Mouse (Mus musculus) left cerebral cortex, adult 8-10 months (tissue): ENCODE data around the gene Fzd5. TPM values are rescaled to one million over a fixed set of nuclear protein-coding genes. Genes with fewer than 3 reads are reported as not detected.
A peak's percentile ranks its signal among the peaks of the same experiment; 100 is the strongest.

ENCODE experiments used
- DNase-seq, 2 experiments: peaks; one replicate each; pipeline ENCODE4 v3.0.0; 2022; ENCODE audit warnings: low spot score in 2 of 2
- total RNA-seq, 4 experiments: library from RNA; stranded (reverse); gene quantifications; 2 replicates each; pipeline ENCODE4 v1.2.4; 2022

Gene Fzd5
- total RNA-seq, 4 experiments from 2014 or later, result 2.2 to 2.8 (median 2.6) TPM

GRCm38 (mm10) chr1:64689561-64690212 lies 47.9 kb downstream of the Fzd5 start:
- no peak for DNase-seq

DNA sequence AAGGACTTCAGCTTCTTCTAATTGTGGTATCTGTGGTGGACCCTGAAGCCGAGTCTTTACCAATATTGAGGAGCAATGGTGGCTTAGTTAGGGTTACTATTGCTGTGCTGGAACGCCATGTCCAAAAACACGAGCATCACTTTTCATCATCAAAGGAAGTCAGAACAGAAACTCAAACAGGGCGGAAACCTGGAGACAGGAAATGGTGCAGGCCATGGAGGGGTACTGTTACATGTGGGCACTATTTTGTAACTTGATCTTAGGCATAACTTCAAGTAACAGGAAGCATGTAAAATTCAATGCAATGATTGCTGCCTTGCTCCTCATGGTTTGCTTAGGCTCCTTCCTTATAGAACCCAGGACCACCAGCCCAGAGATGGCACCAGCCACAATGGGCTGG lies 49.5 kb downstream of the Fzd5 start:
- no peak for DNase-seq

DNA sequence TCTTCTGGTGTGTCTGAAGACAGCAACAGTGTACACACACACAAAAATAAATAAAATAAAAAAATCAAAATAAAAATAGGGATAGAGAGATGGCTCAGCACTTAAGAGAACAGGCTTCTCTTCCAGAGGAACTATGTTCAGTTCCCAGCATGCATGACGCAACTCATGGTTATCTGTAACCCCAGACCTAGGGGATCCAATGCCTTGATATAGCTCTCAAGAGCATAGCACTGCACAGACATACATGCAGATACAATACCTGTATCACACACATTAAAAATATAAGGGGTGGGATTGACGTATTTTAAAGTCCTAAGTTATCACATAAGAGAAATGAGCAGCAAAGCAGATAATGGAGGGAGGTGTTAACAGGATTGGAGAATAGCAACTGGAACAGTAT lies 53.1 kb downstream of the Fzd5 start:
- no peak for DNase-seq

DNA sequence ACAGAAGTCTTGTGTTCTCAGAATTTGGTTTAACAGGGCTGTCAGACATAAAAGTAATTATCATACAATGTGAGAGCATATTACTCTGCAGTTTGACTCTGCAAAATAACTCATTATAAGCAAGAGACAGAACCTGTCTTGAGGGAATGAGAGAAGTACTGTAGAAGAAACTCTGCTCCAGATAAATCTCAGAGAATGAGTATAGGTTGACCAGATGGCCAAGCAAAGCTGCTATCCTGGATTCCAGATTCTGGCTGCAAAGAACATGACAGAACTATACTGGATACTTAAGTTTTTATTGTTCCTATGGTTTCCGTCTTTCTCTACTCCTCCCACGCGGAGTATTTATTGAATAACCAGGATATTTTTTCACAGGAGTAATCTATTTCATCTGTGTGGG lies 54.5 kb downstream of the Fzd5 start:
- peak in 1 of 2 experiments; percentile 13 for DNase-seq

GRCm38 (mm10) chr1:64681499-64681898 lies 56.1 kb downstream of the Fzd5 start:
- DNase-seq, result no peak

Other genes starting within 250 kb of the Fzd5 start
- gene Creb1, start 205.1 kb downstream of the Fzd5 start, total RNA-seq, result 10 to 100 TPM; 47.2 to 53.3 (median 49.0) TPM
- 10 to 100 TPM in 3 of 4 experiments, 1 to 10 TPM in 1; 9.6 to 16.5 (median 10.3) TPM for gene Mettl21a, start 120.5 kb downstream of the Fzd5 start, total RNA-seq
- gene Ccnyl1, start 47.3 kb downstream of the Fzd5 start, total RNA-seq, result 10 to 100 TPM; 16.3 to 21.0 (median 19.7) TPM
- 10 to 100 TPM; 39.0 to 47.4 (median 43.7) TPM for gene Plekhm3, start 219.1 kb upstream of the Fzd5 start, total RNA-seq